In genomic region chr3:107066165-107066850, GRCm38 (mm10) we compare ENCODE assay signal across 21 mouse cellular contexts. TPM values are rescaled to one million over a fixed set of nuclear protein-coding genes. Genes with fewer than 3 reads are reported as not detected.
DNase-seq lines count a peak whose midpoint lies in the region; ATAC-seq lines count a peak whose summit lies in the region.
"Had no signal": no experiment of that assay in that cellular context is flagged by ENCODE, and none has a peak within 500 bp of the region (broad histone marks: within the 10 kb centered on the region; RNA-seq: fewer than 3 reads in every experiment).

No protein-coding gene starts in this region.

- H3K4me2 ChIP-seq in midbrain, embryonic 13.5 days (replicated peaks): no peak overlapping the region; the same call in 1 of the 2 replicates
- no peak overlapping the region for H3K4me2 ChIP-seq in midbrain, embryonic 11.5 days
- peak overlapping the region; percentile 23 for H3K4me2 ChIP-seq in forebrain, embryonic 14.5 days (ENCODE audit: low read length)
- no peak overlapping the region for H3K4me2 ChIP-seq in hindbrain, embryonic 16.5 days (ENCODE audit: low read length)
- H3K4me2 ChIP-seq: heart, embryonic 13.5 days; liver, embryonic 11.5 days had no signal

- no peaks in the 10 kb centered on the region for H3K27me3 ChIP-seq in midbrain, embryonic 13.5 days
- no peaks in the 10 kb centered on the region for H3K27me3 ChIP-seq in midbrain, embryonic 11.5 days (ENCODE audit: control insufficient read depth, insufficient read depth, low read length)
- no peaks in the 10 kb centered on the region for H3K27me3 ChIP-seq in forebrain, embryonic 14.5 days (replicated peaks; ENCODE audit: control insufficient read depth, insufficient read depth, low read length)
- H3K27me3 ChIP-seq in hindbrain, embryonic 16.5 days (replicated peaks; ENCODE audit: control insufficient read depth, insufficient read depth, low read length): no peaks in the 10 kb centered on the region
- no peaks in the 10 kb centered on the region for H3K27me3 ChIP-seq in embryonic facial prominence, embryonic 10.5 days (replicated peaks; ENCODE audit: low read depth, poor library complexity, severe bottlenecking)
- H3K27me3 ChIP-seq: heart, embryonic 13.5 days had no signal

- WGBS in midbrain, embryonic 13.5 days: 51% methylated on average over 7 of the region's 7 CpGs
- 83% methylated on average over 7 of the region's 7 CpGs for WGBS in midbrain, embryonic 11.5 days
- WGBS in forebrain, embryonic 14.5 days: 49% methylated on average over 7 of the region's 7 CpGs
- WGBS in hindbrain, embryonic 16.5 days: 62% methylated on average over 7 of the region's 7 CpGs
- WGBS in embryonic facial prominence, embryonic 10.5 days: 89% methylated on average over 7 of the region's 7 CpGs

- H3K9ac ChIP-seq in midbrain, embryonic 13.5 days (replicated peaks): no peak overlapping the region
- no peak overlapping the region for H3K9ac ChIP-seq in midbrain, embryonic 11.5 days (ENCODE audit: low read length)
- H3K9ac ChIP-seq in forebrain, embryonic 14.5 days (ENCODE audit: low read length): no peak overlapping the region
- H3K9ac ChIP-seq in hindbrain, embryonic 16.5 days (ENCODE audit: low read depth, low read length): no peak overlapping the region
- H3K9ac ChIP-seq: heart, embryonic 13.5 days had no signal

- H3K27ac ChIP-seq in midbrain, embryonic 13.5 days: peak overlapping the region; percentile 83
- no peak overlapping the region for H3K27ac ChIP-seq in midbrain, embryonic 11.5 days (ENCODE audit: low read depth, low read length)
- peak overlapping the region; percentile 91 for H3K27ac ChIP-seq in forebrain, embryonic 14.5 days (ENCODE audit: low read depth, low read length)
- H3K27ac ChIP-seq in hindbrain, embryonic 16.5 days (ENCODE audit: low read depth, low read length): peak overlapping the region; percentile 39; the same call in 1 of the 2 replicates
- no peak overlapping the region for H3K27ac ChIP-seq in embryonic facial prominence, embryonic 10.5 days (replicated peaks)
- H3K27ac ChIP-seq: heart, embryonic 13.5 days; kidney, postnatal 0 days had no signal

- peak; percentile 85 for ATAC-seq in midbrain, embryonic 13.5 days
- ATAC-seq in midbrain, embryonic 11.5 days (ENCODE audit: low FRiP score): no peak
- ATAC-seq in forebrain, embryonic 14.5 days: peak; percentile 78
- ATAC-seq in hindbrain, embryonic 16.5 days: peak; percentile 62; the same call in 1 of the 2 replicates
- ATAC-seq: intestine, embryonic 16.5 days had no signal

- no peak for DNase-seq in midbrain, embryonic 11.5 days (ENCODE audit: low spot score, missing footprints)
- peak; percentile 70 for DNase-seq in forebrain, embryonic 14.5 days (ENCODE audit: low spot score)
- no peak for DNase-seq in cerebellum, adult 9-10 months
- DNase-seq in embryonic facial prominence, embryonic 10.5 days (ENCODE audit: low spot score): no peak
- no peak for DNase-seq in adrenal gland, adult 2 months
- DNase-seq: cerebellum, adult 11 months; cerebellum, postnatal 36 days; heart, postnatal 36 days; lung, adult 2 months; lung, postnatal 36 days; right cerebral cortex, adult 18-20 months had no signal

- H3K9me3 ChIP-seq in midbrain, embryonic 13.5 days: no peaks in the 10 kb centered on the region
- no peaks in the 10 kb centered on the region for H3K9me3 ChIP-seq in midbrain, embryonic 11.5 days (ENCODE audit: control insufficient read depth, low read length)
- H3K9me3 ChIP-seq in forebrain, embryonic 14.5 days (replicated peaks; ENCODE audit: control insufficient read depth, low read length): no peaks in the 10 kb centered on the region
- no peaks in the 10 kb centered on the region for H3K9me3 ChIP-seq in hindbrain, embryonic 16.5 days (ENCODE audit: control insufficient read depth, low read length)
- H3K9me3 ChIP-seq in embryonic facial prominence, embryonic 10.5 days: no peaks in the 10 kb centered on the region
- H3K9me3 ChIP-seq: heart, embryonic 13.5 days had no signal

- H3K36me3 ChIP-seq in midbrain, embryonic 13.5 days: no peaks in the 10 kb centered on the region
- H3K36me3 ChIP-seq in midbrain, embryonic 11.5 days (ENCODE audit: control insufficient read depth, insufficient read depth, low read length): no peaks in the 10 kb centered on the region
- H3K36me3 ChIP-seq in forebrain, embryonic 14.5 days (ENCODE audit: control insufficient read depth, insufficient read depth, low read length): no peaks in the 10 kb centered on the region
- no peaks in the 10 kb centered on the region for H3K36me3 ChIP-seq in hindbrain, embryonic 16.5 days (ENCODE audit: control insufficient read depth, insufficient read depth, low read length)
- H3K36me3 ChIP-seq in embryonic facial prominence, embryonic 10.5 days (replicated peaks): no peaks in the 10 kb centered on the region
- H3K36me3 ChIP-seq: heart, embryonic 13.5 days had no signal

- H3K4me3 ChIP-seq in midbrain, embryonic 13.5 days (replicated peaks): no peak overlapping the region
- no peak overlapping the region for H3K4me3 ChIP-seq in midbrain, embryonic 11.5 days (ENCODE audit: low read depth, low read length)
- H3K4me3 ChIP-seq in forebrain, embryonic 14.5 days (ENCODE audit: low read depth, low read length): no peak overlapping the region
- H3K4me3 ChIP-seq in hindbrain, embryonic 16.5 days (ENCODE audit: low read length): no peak overlapping the region
- H3K4me3 ChIP-seq in embryonic facial prominence, embryonic 10.5 days: no peak overlapping the region
- H3K4me3 ChIP-seq: heart, embryonic 13.5 days had no signal

- H3K4me1 ChIP-seq in midbrain, embryonic 13.5 days (replicated peaks): peaks cover 17% of the 10 kb centered on the region
- peaks cover 2% of the 10 kb centered on the region; the same call in 1 of the 2 replicates for H3K4me1 ChIP-seq in midbrain, embryonic 11.5 days (ENCODE audit: control insufficient read depth, insufficient read depth, low read length)
- peaks cover 15% of the 10 kb centered on the region; the same call in 1 of the 2 replicates for H3K4me1 ChIP-seq in forebrain, embryonic 14.5 days (ENCODE audit: control insufficient read depth, insufficient read depth, low read length)
- H3K4me1 ChIP-seq in hindbrain, embryonic 16.5 days (ENCODE audit: control insufficient read depth, insufficient read depth, low read depth, low read length): peaks cover 3% of the 10 kb centered on the region; the same call in 1 of the 2 replicates
- H3K4me1 ChIP-seq in embryonic facial prominence, embryonic 10.5 days: no peaks in the 10 kb centered on the region
- H3K4me1 ChIP-seq: heart, embryonic 13.5 days had no signal

RNA-seq across cellular contexts. Expression of gene Kcna3, which starts 30.3 kb away (rescaled TPM):
- polyA plus RNA-seq in midbrain, embryonic 13.5 days (2015; fragmentation: Nextera tagmentation; extraction: Ambion mirVana): 10.1 and 12.5 TPM in 2 replicates
- polyA plus RNA-seq in midbrain, embryonic 11.5 days (2014; fragmentation: Nextera tagmentation; extraction: Ambion mirVana): 4.1 and 4.6 TPM in 2 replicates
- 10.3 and 15.6 TPM in 2 replicates for polyA plus RNA-seq in forebrain, embryonic 14.5 days (2014; fragmentation: Nextera tagmentation; extraction: Ambion mirVana)
- 10.3 and 11.3 TPM in 2 replicates for polyA plus RNA-seq in hindbrain, embryonic 16.5 days (2015; fragmentation: Nextera tagmentation; extraction: Ambion mirVana)
- 2.1 and 2.3 TPM in 2 replicates for polyA plus RNA-seq in embryonic facial prominence, embryonic 10.5 days (2016; fragmentation: Nextera tagmentation; extraction: Ambion mirVana)
- 1 to 10 TPM in 1 of 2 experiments, under 1 TPM in 1; 0.78 to 1.0 TPM for total RNA-seq in adrenal gland, adult 2 months (2021)
- 1.1 and 1.3 TPM in 2 replicates for polyA plus RNA-seq in adrenal gland, adult 2 months (2012; rRNA removed)
- total RNA-seq: gastrocnemius, adult 8-10 months had no signal

RNA-seq across cellular contexts. Expression of gene Kcna2, which starts 34.6 kb away (rescaled TPM):
- 1.1 and 1.2 TPM in 2 replicates for polyA plus RNA-seq in midbrain, embryonic 13.5 days (2015; fragmentation: Nextera tagmentation; extraction: Ambion mirVana)
- 0.18 and 0.28 TPM in 2 replicates for polyA plus RNA-seq in midbrain, embryonic 11.5 days (2014; fragmentation: Nextera tagmentation; extraction: Ambion mirVana)
- 0.44 and 0.49 TPM in 2 replicates for polyA plus RNA-seq in forebrain, embryonic 14.5 days (2014; fragmentation: Nextera tagmentation; extraction: Ambion mirVana)
- polyA plus RNA-seq in hindbrain, embryonic 16.5 days (2015; fragmentation: Nextera tagmentation; extraction: Ambion mirVana): 1.9 and 2.6 TPM in 2 replicates
- 0.02 and 0.03 TPM in 2 replicates for polyA plus RNA-seq in embryonic facial prominence, embryonic 10.5 days (2016; fragmentation: Nextera tagmentation; extraction: Ambion mirVana)
- total RNA-seq in adrenal gland, adult 2 months (2021): 1 to 10 TPM in 1 of 2 experiments, under 1 TPM in 1; 0.46 to 1.5 TPM
- 0.16 and 0.45 TPM in 2 replicates for polyA plus RNA-seq in adrenal gland, adult 2 months (2012; rRNA removed)
- total RNA-seq: granulocyte monocyte progenitor cell, adult 5-6 weeks; megakaryocyte-erythroid progenitor cell, adult 5-6 weeks had no signal
- polyA plus RNA-seq: limb, embryonic 11.5 days had no signal

Comparison
In these comparisons a context has a peak if more than half of its experiments do, and no peak if none do; other contexts are left out.
1. H3K27ac ChIP-seq: peak in midbrain, embryonic 13.5 days (single experiment), forebrain, embryonic 14.5 days (single experiment) and hindbrain, embryonic 16.5 days (single experiment); none in midbrain, embryonic 11.5 days (single experiment) and embryonic facial prominence, embryonic 10.5 days (single experiment).